Mouse (Mus musculus) E14TG2a.4 (cell line): Measurements from ENCODE around the gene Slco2b1.
A peak's percentile ranks its signal among the peaks of the same experiment; 100 is the strongest.

Experiments used
- CTCF ChIP-seq: conservative IDR thresholded peaks from 2 replicates; pipeline ENCODE4 v1.5.1; 2014; ENCODE audit warnings: low read length
- NANOG ChIP-seq: IDR thresholded peaks from 2 replicates; pipeline ENCODE4 v1.6.1; 2014; ENCODE audit warnings: borderline replicate concordance, low read length, mixed read lengths

- TF ChIP-seq CTCF (peak; percentile 24), NANOG (no peak)
These were observed 92.3 kb downstream of the Slco2b1 start for GRCm38 (mm10) chr7:99618860-99619259.
